Mouse (Mus musculus) megakaryocyte, adult 5-6 weeks (primary cell): ENCODE data around the gene Prune2. TPM values are rescaled to one million over a fixed set of nuclear protein-coding genes. Genes with fewer than 3 reads are reported as not detected.

Experiments
- ATAC-seq: 2 replicates; pipeline ENCODE4 v1.8.0; 2016; ENCODE audit warnings: mild to moderate bottlenecking, inconsistent platforms; ENCODE audit not compliant: poor library complexity, severe bottlenecking
- total RNA-seq, 2 experiments: library from RNA; stranded (forward) in 1 of 2; stranded (reverse) in 1 of 2; fragments of 153-499, 151-499 nt in 1 of 2; fragments of 221-1000, 200-1000 nt in 1 of 2; gene quantifications; 2 replicates each; pipeline versions ENCODE4 v1.2.3 to v1.2.4; 2015 to 2017

Prune2 gene
- total RNA-seq (2015) (1.6 and 3.2 TPM in 2 replicates), total RNA-seq (2017) (2.0 and 3.4 TPM in 2 replicates)

DNA sequence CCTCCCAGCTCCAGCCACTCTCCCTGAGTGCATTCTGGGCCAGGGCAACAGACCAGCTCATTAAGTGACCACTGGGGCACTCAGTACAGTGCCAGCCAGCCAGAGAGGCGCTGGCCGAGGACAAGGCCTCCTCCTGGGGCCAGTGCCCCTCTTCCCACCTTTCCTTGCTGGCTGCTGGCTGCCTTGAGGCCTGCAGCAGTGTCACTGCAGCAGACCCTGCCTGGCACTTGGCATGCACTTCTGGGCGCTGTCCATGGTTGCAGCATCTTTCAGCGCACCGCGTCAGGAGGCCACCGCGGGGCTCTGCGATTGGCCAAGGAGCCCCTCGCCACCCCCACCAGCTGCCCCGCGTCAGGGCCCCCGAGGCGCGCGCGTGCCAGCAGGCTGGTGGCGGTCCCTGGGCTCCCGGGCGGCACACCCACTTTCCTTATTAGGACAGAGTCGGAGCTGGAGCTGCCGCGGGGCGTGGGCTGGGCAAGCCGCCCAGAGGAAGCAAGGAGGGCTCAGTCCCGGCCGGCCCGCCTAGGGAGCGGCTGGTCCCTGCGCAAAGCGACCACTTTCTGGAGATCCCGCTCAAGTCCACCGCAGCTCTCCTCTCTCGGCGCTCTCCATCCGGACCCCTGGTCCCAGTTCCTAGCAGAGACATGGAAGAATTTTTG, at the start of gene Prune2:
Prune2 (plus strand) TSS at position 506 of the 659 bp plus-strand sequence.
- ATAC-seq: peak; percentile 80

DNA sequence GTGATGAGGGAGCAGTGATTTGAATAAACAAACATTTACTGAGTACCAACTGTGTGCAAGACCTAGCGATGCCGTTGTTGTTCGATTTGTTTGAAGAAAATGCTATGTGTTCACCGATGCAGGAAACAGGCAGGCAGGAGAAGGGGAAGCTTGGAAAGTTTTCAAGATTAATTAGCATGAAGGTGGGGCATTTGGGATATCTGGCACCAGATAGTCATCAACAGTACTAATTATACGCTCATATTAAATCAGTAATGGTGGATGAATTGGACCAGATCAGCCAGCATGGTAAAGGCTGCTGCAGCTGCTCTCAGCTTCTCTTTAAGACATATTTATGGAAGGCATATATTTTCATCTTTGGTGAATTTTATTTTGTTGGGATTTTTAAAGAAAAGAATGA, 44.4 kb upstream of the Prune2 start:
- no peak for ATAC-seq

DNA sequence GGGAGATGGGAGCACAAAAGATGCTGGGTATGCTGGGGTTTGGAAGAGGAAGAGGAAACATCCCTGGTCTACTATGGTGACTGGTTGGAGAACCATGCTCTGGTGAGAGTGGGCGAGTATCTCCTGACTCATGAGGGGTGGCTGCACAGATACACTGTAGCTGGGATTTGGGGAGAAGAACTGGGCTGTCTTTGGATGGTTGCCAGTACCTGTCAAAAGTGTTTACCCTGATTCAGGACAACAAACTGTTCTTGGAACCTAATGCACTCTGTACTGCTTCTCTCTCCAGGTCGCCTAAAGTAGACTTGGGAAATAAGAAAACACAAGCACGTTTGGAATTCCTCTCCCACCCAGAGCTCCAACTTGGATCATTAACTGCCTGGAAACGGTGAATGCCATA, 31.4 kb upstream of the Prune2 start:
- no peak for ATAC-seq

DNA sequence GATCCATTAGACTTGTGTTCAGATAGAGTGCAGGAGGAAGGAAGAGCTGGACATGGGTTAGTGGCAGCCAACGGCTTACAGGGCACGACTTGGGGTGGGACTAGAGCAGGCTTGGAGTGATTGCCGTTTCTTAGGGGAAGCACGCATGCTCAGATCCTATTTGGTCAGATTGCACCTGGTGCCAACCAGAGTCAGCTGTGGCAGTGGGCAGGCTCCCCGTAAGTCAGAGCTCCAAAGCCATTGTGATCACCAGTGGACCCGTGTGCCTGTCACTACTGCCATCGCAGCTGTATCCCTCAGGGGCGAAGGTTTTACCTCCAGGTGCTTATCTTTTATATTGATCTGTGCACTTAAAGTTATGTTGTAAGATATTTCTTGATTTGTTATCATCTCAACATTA, 21.3 kb upstream of the Prune2 start:
- no peak for ATAC-seq

DNA sequence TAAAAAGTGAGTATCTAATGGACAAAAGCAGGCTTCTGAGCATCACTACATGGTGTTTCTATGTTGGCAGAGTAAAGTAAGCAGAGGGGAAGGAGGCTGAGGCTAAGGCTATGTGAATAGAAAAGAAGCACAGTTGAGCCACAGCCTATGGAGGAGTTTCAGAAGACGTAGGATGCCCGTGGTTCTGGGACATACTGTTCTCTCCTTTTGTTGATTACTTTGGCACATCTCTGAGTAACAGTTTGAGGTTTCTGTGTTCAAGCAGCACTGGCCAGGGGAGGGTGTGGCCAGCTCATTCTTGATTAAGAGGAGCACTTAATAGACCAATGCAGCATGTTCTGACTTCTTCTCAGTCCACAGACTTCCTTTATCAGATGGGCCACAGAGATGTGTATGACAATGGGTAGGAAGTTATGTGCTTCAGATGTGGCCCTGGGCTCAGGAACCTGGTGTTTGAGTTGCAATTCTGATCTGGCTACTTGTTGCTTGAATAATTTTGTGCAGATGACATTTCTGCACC, 7.1 kb upstream of the Prune2 start:
- ATAC-seq: no peak

DNA sequence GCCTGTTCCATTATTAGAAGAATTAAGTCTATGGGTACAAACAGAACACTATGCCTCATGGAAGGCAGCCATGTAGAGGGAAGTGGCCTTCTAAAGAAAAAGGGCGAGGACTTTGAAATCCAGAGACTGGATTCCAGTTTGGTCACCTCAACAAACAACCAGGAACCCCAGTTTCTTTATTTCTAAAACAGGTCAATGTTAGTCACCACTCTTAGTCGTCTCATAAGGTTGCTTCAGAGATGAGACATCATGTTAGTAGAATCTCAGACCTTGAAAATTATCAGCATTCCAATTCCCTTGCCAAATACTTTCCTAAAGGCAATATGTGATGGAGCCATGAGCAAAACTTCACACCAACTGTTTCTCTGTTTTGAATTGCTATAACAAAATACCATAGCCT, 6.6 kb upstream of the Prune2 start:
- no peak for ATAC-seq

DNA sequence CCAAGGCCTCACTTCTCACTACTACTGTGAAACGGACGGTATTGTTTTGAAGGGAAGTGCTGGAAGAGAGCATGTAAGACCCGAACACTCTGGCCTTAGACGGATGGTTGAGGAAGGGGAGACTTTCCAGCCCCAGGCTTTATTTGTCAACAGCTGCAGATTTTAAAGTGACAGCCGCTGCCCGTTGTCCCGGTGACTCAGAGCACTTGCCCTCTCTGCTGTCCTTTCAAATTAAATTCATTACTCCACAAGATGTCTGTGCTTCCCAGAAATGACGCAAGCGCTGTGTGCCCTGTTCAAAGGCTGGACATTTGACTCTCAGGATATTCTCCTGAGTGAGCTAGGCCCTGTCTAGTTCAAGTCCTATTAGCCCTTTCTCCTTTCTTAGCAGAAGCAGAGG, 5.9 kb upstream of the Prune2 start:
- ATAC-seq: no peak

DNA sequence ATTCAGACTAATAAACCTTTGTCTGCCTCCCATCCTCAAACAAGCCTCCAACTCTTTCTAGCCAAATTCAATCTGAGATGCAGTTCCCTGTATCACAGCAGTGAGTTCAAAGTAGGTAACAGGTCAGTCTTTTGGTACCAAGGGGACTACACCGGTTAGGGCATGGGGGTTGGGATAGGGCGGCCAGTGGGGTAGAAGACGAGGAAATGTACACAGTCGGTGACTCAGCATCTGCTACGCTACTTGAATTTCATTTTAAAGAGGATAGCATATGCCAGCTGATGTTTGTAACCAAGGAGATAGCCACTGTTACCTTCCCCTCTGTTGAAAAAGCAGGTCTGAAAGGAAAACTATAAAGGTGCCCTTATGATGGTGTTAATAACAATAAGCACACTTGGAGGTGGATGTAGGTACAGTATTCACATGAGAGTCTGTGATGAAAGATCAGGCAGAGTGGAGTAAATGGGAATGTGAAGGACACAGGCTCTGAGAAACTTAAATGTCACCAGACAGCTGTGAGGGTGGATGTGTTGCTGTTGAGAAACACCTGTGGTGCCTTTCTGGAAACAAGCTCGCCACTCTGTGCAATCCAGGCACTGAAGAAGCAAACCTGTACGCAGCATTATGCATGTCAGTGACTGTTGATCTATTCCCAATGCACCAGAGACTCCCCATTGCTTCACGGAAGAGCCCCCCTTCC, 5.1 kb upstream of the Prune2 start:
- ATAC-seq: no peak

DNA sequence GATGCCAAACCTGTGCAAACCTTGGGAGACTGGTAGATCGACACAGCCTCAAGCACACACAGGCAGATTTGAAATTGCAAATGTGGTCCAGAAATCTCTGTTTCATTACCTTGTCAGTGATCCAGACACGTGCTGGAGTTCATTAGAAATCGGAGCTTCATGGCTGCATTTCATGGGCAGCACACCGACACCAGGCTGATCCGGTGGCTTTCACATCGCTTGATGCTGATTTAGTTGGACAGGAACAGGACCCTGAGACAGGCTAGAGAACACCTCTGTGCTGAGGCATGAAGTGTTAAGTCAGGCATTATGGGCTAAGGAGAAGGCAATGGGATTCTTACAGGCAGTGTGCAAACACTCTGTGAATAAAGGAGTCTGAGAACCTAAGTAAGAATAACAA, 1.2 kb upstream of the Prune2 start:
- no peak for ATAC-seq

DNA sequence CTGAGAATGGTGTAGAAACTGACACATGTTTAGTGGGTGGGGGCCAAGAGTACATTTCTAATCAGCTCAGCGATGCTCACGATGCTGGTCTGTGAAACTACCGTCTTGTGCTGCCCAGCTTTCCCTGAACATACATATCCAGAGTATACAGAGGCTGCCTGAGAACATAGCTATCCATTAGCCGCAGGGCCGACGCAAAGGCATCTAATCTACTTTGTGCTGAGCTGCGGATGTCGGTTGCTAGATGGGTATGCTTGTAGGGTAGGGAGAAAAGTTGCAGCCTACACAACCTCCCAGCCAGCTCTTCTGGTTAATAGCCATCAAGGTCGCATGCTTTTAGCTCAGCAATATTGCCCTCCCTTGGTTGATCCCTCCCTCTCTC, 696 bp upstream of the Prune2 start:
- no peak for ATAC-seq

DNA sequence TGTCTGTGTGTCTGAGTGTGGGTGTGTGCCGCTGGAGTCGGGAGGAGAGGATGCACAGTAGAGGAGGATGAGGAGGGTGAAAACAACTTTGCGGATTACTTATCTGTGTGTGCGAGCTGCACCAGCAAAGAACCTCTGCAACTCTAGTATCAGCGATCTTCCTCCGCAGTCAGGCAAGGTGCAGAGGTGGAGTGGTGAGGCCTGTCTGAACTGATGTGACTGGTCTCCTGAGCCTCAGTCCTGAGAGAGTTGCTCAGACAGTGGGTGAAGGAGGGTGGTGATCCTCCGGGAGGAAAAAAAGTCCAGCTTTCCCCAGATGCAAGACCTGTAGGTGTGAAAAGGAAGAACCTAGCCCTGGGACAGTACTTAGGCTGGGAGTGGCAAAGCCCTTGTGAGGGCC, 401 bp downstream of the Prune2 start:
- ATAC-seq: no peak

DNA sequence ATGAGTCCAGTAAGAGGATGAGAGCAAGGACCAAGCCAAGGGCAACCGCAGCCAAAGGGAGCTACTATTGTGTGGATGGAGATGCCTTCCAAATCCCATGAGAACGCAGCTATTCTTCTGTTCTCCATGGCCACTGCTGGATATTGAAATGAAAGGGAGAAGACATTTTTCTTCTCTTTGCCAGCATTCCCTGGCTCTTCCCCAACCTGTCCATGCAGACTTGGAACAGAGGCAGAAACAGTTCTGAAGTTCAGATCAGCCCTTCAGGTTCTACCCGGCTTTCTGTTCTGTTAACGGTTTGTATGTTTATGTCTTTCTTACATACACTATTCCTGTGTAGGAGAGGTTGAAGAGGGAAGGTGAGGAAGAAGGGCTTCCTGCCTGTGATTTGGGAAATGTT, 3.1 kb downstream of the Prune2 start:
- no peak for ATAC-seq

DNA sequence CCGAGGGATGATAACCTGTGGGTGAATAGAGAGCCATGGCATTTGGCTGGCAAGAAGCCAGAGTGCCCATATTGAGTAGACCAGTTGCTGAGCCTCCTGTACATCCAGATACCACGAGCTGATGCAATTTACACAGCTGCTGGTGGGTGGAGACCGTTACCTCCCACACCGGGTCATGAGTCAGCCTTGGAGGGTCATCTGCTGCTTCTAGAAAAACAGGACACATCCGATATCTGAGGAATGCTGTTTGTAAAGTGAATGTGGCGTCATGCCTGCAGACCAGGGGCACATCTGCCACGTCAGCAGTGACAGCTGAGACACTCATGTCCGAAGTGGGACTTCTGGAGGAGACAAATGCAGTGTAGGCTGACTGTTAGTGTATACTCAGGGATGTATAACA, 3.6 kb downstream of the Prune2 start:
- ATAC-seq: no peak

DNA sequence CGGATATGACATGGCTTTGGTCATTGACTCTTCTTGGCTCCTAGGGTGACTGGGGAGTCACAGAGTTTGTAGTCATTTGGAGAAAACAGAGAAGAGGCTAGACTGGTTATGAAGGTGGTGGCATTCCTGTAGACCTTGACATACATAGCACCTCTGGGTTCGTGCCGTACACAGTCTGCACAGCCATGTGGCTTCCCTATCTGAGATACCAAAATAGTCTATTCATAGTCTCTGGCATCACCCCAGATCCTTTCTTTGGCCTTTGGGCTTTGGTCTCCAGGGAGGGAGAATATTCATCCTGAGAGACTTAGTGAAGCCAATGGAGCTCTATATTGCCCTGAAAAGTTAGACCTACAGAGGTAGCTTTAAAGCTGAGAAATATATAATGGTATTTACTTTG, 5.1 kb downstream of the Prune2 start:
- no peak for ATAC-seq

DNA sequence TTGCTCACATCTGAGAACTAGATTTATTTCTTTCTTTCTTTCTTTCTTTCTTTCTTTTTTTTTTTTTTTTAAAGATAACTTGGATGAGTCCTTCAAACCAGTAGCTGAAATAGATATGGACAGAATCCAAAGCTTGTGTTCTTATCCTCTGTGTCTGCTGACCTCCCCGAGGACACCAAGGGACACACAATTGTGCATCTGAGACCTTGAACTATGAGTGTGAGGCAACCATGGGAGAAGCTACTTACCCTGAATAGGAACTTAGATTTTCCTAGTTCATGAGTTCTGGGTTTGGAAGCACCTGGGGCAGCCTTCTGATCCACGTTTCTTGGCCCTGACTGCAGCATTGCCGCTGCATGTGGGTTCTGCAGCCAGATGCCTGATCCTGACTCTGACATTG, 7.3 kb downstream of the Prune2 start:
- ATAC-seq: no peak

DNA sequence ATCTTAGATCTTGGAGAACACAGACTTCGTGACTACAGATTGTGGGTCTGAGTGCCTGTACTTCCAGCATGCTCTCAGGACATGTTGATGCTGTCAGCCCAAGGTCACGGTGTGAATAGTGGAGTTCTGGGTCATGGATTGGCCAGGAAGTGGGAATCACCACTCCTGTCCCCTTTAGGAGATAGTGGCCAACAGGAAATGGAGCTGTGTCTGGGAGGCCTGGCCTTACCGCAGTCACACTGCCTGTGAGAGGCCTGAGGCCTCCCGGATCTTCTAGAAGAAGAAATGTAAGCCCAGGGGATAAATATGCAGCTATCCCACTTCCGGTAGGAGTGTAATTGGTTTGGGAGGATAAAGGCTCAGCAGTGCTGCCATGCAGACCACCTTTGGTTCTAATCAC, 12.8 kb downstream of the Prune2 start:
- ATAC-seq: no peak

DNA sequence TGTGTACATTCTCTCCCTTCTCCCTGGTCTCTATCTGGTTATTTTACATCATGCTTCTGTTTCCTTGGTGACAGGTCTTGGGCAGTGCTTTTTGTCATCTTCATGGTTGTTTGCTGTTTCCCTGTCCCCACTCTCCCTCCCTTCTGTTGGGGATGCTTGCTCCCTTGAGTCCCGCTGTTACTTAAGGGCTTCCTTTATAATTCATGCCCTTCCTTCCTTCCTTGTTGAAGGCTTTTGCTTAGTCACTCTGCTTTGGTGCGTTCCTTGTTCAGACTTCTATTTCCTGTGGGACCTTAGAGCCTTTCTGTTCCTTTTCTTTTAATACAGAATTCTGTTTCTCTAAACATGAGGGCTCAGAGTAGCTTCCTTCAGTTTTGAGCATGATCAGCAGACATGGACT, 14.7 kb downstream of the Prune2 start:
- no peak for ATAC-seq

DNA sequence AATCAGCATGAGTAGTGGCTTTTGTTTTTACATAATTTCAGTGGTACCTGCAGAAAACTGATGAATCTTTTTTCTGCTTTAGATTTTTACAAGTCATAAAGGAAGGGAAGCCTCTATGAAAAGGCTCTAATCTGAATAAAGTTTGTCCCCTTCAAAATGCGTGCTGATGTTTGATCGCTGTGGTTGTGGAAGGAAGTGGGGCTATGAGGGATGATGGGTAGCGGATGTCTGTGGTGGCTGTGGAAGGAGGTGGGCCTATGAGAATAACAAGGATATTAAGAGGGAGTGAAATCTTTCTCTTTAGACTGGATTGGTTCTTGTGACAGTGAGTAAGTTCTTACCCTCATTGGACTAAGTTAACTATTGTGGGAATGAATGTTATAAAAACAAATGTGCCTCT, 23.0 kb downstream of the Prune2 start:
- no peak for ATAC-seq

DNA sequence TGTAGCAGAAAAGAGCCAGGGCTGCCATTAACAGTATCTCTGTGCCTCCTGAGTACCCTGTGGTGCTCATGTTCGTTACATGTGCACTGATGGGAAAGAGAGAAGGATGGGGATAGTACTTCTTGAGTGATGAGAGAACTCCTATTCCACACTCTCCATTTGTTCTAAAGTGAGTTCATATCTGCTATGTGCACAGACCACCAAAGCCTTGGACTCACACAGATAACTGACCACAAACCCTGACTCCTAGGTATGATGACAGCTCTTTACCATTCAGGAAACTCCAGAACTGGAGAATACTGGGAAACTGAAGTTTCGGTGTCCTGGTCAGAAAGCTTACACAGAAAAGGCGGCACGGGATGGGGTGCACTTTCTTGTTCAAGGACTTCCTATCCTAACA, 25.8 kb downstream of the Prune2 start:
- ATAC-seq: no peak

DNA sequence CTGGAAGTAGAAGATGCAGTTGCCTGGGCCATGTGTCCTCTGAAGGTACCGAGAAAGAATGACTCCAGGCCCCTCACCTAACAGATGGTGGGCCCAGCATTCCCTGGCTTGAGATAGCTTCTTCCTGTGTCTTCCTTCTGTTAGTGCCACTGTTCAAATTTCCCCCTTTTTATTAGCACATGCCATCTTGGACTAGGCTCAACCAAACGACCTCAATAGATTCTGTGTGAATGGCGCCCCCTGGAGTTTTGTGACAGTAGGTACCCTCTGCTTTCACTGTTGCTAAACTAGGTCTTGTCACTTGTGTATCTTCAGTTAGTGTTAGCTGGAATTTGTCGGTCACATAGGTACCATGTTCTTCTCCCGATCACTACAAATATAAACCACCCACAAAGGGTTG, 29.0 kb downstream of the Prune2 start:
- no peak for ATAC-seq

DNA sequence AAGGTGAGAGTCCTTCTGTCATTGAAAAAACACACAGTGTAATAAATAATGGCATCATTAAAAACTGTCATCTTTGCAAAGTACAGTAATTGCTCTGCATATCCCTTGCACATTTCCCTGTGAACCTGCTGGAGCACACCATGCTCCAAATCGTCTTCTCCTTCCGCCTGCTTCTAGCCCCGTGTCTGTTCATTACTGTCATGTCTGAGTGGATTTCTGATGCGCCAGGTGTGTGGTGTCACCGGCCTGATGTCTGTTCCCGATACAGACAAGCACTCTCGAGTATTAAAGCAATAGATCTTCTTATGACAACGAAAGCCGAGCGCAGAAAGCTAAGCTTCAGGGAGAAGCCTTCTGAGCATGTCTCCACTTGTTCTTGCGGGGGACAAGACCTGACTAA, 32.1 kb downstream of the Prune2 start:
- ATAC-seq: no peak

DNA sequence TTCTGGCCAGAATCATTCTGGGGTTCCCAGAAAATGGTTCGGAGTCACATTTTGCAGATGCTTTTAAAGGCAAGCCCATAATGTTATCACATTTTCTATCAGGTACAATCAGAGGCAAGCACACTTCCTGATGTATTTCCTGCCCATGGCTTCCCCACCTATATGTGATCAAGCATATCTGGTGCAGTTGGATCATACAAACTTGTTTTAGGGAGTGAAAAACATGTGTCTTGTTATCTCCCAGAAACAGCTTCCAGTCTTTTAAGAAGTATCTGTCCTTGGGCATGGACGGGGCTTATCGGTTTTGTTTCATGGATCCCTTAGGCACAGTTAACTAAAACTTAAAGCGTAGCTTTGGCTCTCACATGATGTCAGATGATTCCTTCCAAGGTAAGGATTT, 36.2 kb downstream of the Prune2 start:
- no peak for ATAC-seq

DNA sequence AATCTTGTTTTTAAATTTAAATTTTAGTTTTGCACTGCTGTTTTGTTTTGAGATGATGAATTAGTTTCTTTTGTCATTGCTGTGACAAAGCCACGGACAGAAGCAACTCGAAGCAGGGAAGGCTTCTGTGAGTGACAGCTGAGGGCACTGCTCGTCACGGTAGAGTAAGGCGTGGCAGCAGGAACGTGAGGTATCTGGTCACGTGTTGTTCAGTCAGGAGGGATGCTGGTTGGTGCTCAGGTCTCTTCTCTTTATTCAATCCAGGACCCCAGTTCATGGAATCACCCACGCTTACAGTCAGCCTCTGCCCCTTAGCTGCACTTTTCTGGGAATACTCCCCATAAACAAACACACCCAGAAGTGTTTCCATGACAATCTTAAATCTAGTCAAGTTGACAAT, 38.3 kb downstream of the Prune2 start:
- ATAC-seq: no peak
